Mouse (Mus musculus) kidney, embryonic 15.5 days (tissue): ENCODE data around the gene Gm49322. TPM values are rescaled to one million over a fixed set of nuclear protein-coding genes. Genes with fewer than 3 reads are reported as not detected.
A peak's percentile ranks its signal among the peaks of the same experiment; 100 is the strongest.
"Not testable (repeated sequence)": the region's sequence is repeated elsewhere in the genome, so short reads cannot be mapped to it uniquely, and the experiment has no call there.

ENCODE experiments used
- ATAC-seq: fragments of 200-750 bp; cut with Nextera tagmentation; replicated peaks from 2 replicates; pipeline ENCODE4 v1.8.0; 2017; ENCODE audit warnings: moderate TSS enrichment; ENCODE audit not compliant: low FRiP score
- H3K27ac ChIP-seq: fragments of 300-500 bp; sonication (generic); 2 replicates; pipeline ENCODE4 v1.5.1; 2015; ENCODE audit warnings: mild to moderate bottlenecking, inconsistent platforms
- H3K27me3 ChIP-seq: fragments of 300-500 bp; sonication (generic); 2 replicates; pipeline ENCODE4 v1.6.1; 2015; ENCODE audit warnings: inconsistent platforms
- H3K36me3 ChIP-seq: fragments of 300-500 bp; sonication (generic); 2 replicates; pipeline ENCODE4 v1.6.1; 2015; ENCODE audit warnings: inconsistent platforms
- H3K4me1 ChIP-seq: fragments of 300-500 bp; sonication (generic); 2 replicates; pipeline ENCODE4 v1.6.1; 2015; ENCODE audit warnings: inconsistent platforms
- H3K4me2 ChIP-seq: fragments of 300-500 bp; sonication (generic); 2 replicates; pipeline ENCODE4 v1.6.1; 2015; ENCODE audit warnings: moderate library complexity, mild to moderate bottlenecking, inconsistent platforms
- H3K4me3 ChIP-seq: fragments of 300-500 bp; sonication (generic); replicated peaks from 2 replicates; pipeline ENCODE4 v1.5.1; 2015; ENCODE audit warnings: mild to moderate bottlenecking, inconsistent platforms
- H3K9ac ChIP-seq: fragments of 300-500 bp; sonication (generic); 2 replicates; pipeline ENCODE4 v1.6.1; 2015; ENCODE audit warnings: mild to moderate bottlenecking, inconsistent platforms
- H3K9me3 ChIP-seq: fragments of 300-500 bp; sonication (generic); replicated peaks from 2 replicates; pipeline ENCODE4 v1.6.1; 2016; ENCODE audit warnings: inconsistent platforms
- WGBS: fragments of 180-500 bp; shearing (Covaris S2); methylation state at CpG from one replicate; pipeline ENCODE4 v1.1.7; 2015; ENCODE audit warnings: mixed read lengths; 5-methylcytosine and 5-hydroxymethylcytosine counted together
- polyA plus RNA-seq: library from polyadenylated mRNA; unstranded; fragments of >200 nt; fragmentation: Nextera tagmentation; extraction: Ambion mirVana; gene quantifications from 2 replicates; pipeline ENCODE4 v1.2.1, GENCODE M21; 2015

Gm49322 gene
- polyA plus RNA-seq: 4.5 and 5.3 TPM in 2 replicates

- H3K27ac ChIP-seq, H3K9me3 ChIP-seq, H3K4me2 ChIP-seq, H3K9ac ChIP-seq, ATAC-seq, H3K27me3 ChIP-seq, H3K4me3 ChIP-seq: not testable (repeated sequence)
- peaks cover 42% of the 10 kb centered on the region for H3K36me3 ChIP-seq
- H3K4me1 ChIP-seq: peaks cover 24% of the 10 kb centered on the region
- WGBS: 76% methylated on average over 4 of the region's 4 CpGs
Observed at GRCm38 (mm10) chr10:80605721-80606120, at the start of gene Gm49322. Gene Gm49322, plus strand, starts transcription at chr10:80606021.

GRCm38 (mm10) chr10:80557346-80557965 is 48.4 kb upstream of the Gm49322 start:
- H3K36me3 ChIP-seq: no peaks in the 10 kb centered on the region
- 38% methylated on average over 5 of the region's 5 CpGs for WGBS
- no peak overlapping the region for H3K27ac ChIP-seq
- no peak for ATAC-seq
- H3K4me3 ChIP-seq: no peak overlapping the region
- H3K4me2 ChIP-seq: no peak overlapping the region
- H3K9me3 ChIP-seq: no peaks in the 10 kb centered on the region
- peaks cover 51% of the 10 kb centered on the region for H3K4me1 ChIP-seq
- no peaks in the 10 kb centered on the region for H3K27me3 ChIP-seq
- no peak overlapping the region for H3K9ac ChIP-seq

- H3K27me3 ChIP-seq: no peaks in the 10 kb centered on the region
- no peak overlapping the region for H3K4me3 ChIP-seq
- H3K4me2 ChIP-seq: no peak overlapping the region
- no peaks in the 10 kb centered on the region for H3K9me3 ChIP-seq
- H3K27ac ChIP-seq: no peak overlapping the region
- no peaks in the 10 kb centered on the region for H3K36me3 ChIP-seq
- WGBS: 90% methylated on average over 7 of the region's 7 CpGs
- peaks cover 48% of the 10 kb centered on the region for H3K4me1 ChIP-seq
- no peak overlapping the region for H3K9ac ChIP-seq
- ATAC-seq: no peak
Observed at GRCm38 (mm10) chr10:80559431-80559830, 46.4 kb upstream of the Gm49322 start.

- H3K36me3 ChIP-seq: peaks cover 4% of the 10 kb centered on the region; the same call in 1 of the 2 replicates
- H3K9ac ChIP-seq: peak overlapping the region; percentile 95
- ATAC-seq: no peak
- peaks cover 46% of the 10 kb centered on the region for H3K4me1 ChIP-seq
- peak overlapping the region; percentile 88 for H3K4me3 ChIP-seq
- no peaks in the 10 kb centered on the region for H3K27me3 ChIP-seq
- H3K4me2 ChIP-seq: peak overlapping the region; percentile 86
- H3K9me3 ChIP-seq: no peaks in the 10 kb centered on the region
- H3K27ac ChIP-seq: peak overlapping the region; percentile 93; the same call in 1 of the 2 replicates
- WGBS: under 1% methylated on average over 13 of the region's 13 CpGs
Observed at GRCm38 (mm10) chr10:80560621-80561020, 45.2 kb upstream of the Gm49322 start.

GRCm38 (mm10) chr10:80561116-80561944 is 44.5 kb upstream of the Gm49322 start, which contains the start of gene Rexo1:
Gene Rexo1, minus strand, starts transcription at chr10:80561560.
- Histone ChIP-seq H3K36me3 (peaks cover 8% of the 10 kb centered on the region; the same call in 1 of the 2 replicates), H3K9me3 (no peaks in the 10 kb centered on the region), H3K4me2 (peak within 1 kb of the TSS; percentile 86), H3K4me3 (peak within 1 kb of the TSS; percentile 88), H3K4me1 (peaks cover 48% of the 10 kb centered on the region), H3K9ac (peak within 1 kb of the TSS; percentile 95), H3K27ac (peak within 1 kb of the TSS; percentile 93), H3K27me3 (no peaks in the 10 kb centered on the region)
- peak; percentile 83 for ATAC-seq
- WGBS: under 1% methylated on average over 72 of the region's 72 CpGs

- no peaks in the 10 kb centered on the region for H3K9me3 ChIP-seq
- no peaks in the 10 kb centered on the region for H3K27me3 ChIP-seq
- peaks cover 26% of the 10 kb centered on the region for H3K36me3 ChIP-seq
- WGBS: 27% methylated on average over 17 of the region's 17 CpGs
- H3K4me1 ChIP-seq: peaks cover 49% of the 10 kb centered on the region
- H3K9ac ChIP-seq: no peak overlapping the region
- H3K27ac ChIP-seq: no peak overlapping the region
- ATAC-seq: no peak
- H3K4me3 ChIP-seq: no peak overlapping the region
- H3K4me2 ChIP-seq: no peak overlapping the region
Observed at GRCm38 (mm10) chr10:80566375-80567092, 39.3 kb upstream of the Gm49322 start.

- Histone ChIP-seq H3K4me3 (no peak overlapping the region), H3K4me1 (peaks cover 56% of the 10 kb centered on the region), H3K27ac (no peak overlapping the region), H3K9me3 (no peaks in the 10 kb centered on the region), H3K27me3 (no peaks in the 10 kb centered on the region), H3K4me2 (no peak overlapping the region), H3K9ac (no peak overlapping the region), H3K36me3 (peaks cover 26% of the 10 kb centered on the region)
- ATAC-seq: no peak
- WGBS: 93% methylated on average over 29 of the region's 29 CpGs
Observed at GRCm38 (mm10) chr10:80568876-80569275, 36.9 kb upstream of the Gm49322 start.

- peak; percentile 52; the same call in 1 of the 2 replicates for ATAC-seq
- 36% methylated on average over 10 of the region's 10 CpGs for WGBS
- no peaks in the 10 kb centered on the region for H3K27me3 ChIP-seq
- H3K9ac ChIP-seq: no peak overlapping the region
- 0 out of 2 replicates have a peak overlapping the region, but pooled peaks have one; percentile 18 for H3K27ac ChIP-seq
- peak overlapping the region; percentile 42 for H3K4me2 ChIP-seq
- peaks cover 64% of the 10 kb centered on the region for H3K4me1 ChIP-seq
- peaks cover 26% of the 10 kb centered on the region for H3K36me3 ChIP-seq
- no peaks in the 10 kb centered on the region for H3K9me3 ChIP-seq
- H3K4me3 ChIP-seq: peak overlapping the region; percentile 17; the same call in 1 of the 2 replicates
Observed at GRCm38 (mm10) chr10:80569664-80570066, 36.2 kb upstream of the Gm49322 start.

- Histone ChIP-seq H3K4me3 (peak overlapping the region; percentile 25; the same call in 1 of the 2 replicates), H3K9ac (no peak overlapping the region), H3K36me3 (peaks cover 24% of the 10 kb centered on the region), H3K27ac (0 out of 2 replicates have a peak overlapping the region, but pooled peaks have one; percentile 74), H3K9me3 (no peaks in the 10 kb centered on the region), H3K4me2 (peak overlapping the region; percentile 59; the same call in 1 of the 2 replicates), H3K4me1 (peaks cover 72% of the 10 kb centered on the region), H3K27me3 (no peaks in the 10 kb centered on the region)
- 86% methylated on average over 10 of the region's 10 CpGs for WGBS
- no peak for ATAC-seq
Observed at GRCm38 (mm10) chr10:80570419-80570818, 35.4 kb upstream of the Gm49322 start.

GRCm38 (mm10) chr10:80570871-80571836 is 34.7 kb upstream of the Gm49322 start:
- H3K27ac ChIP-seq: peak overlapping the region; percentile 74
- no peaks in the 10 kb centered on the region for H3K9me3 ChIP-seq
- H3K4me1 ChIP-seq: peaks cover 79% of the 10 kb centered on the region
- peaks cover 19% of the 10 kb centered on the region for H3K36me3 ChIP-seq
- H3K4me2 ChIP-seq: peak overlapping the region; percentile 59
- peak overlapping the region; percentile 39 for H3K9ac ChIP-seq
- peak overlapping the region; percentile 25 for H3K4me3 ChIP-seq
- no peaks in the 10 kb centered on the region for H3K27me3 ChIP-seq
- 15% methylated on average over 29 of the region's 30 CpGs for WGBS
- ATAC-seq: peak; percentile 19; the same call in 1 of the 2 replicates

- 83% methylated on average over 2 of the region's 2 CpGs for WGBS
- Histone ChIP-seq H3K4me1 (peaks cover 77% of the 10 kb centered on the region), H3K27ac (peak overlapping the region; percentile 74; the same call in 1 of the 2 replicates), H3K36me3 (peaks cover 14% of the 10 kb centered on the region), H3K9ac (no peak overlapping the region), H3K9me3 (no peaks in the 10 kb centered on the region), H3K4me3 (no peak overlapping the region; the same call in 1 of the 2 replicates), H3K27me3 (no peaks in the 10 kb centered on the region), H3K4me2 (no peak overlapping the region)
- ATAC-seq: no peak
Observed at GRCm38 (mm10) chr10:80572477-80572876, 33.3 kb upstream of the Gm49322 start.
